Mouse (Mus musculus) effector memory CD4-positive, alpha-beta T cell, adult 5 months (primary cell): ENCODE results near the gene Dlk2. TPM values are rescaled to one million over a fixed set of nuclear protein-coding genes. Genes with fewer than 3 reads are reported as not detected.

Experiments used
- polyA plus RNA-seq: library from polyadenylated mRNA; unstranded; fragments of 100-300 nt; shearing (Covaris generic); gene quantifications from one replicate; pipeline ENCODE4 v1.2.1, GENCODE M21; 2017

The Dlk2 gene
- 0.62 TPM for polyA plus RNA-seq

GRCm38 (mm10) chr17:46297364-46298219 lies at the start of gene Dlk2:
Dlk2 (plus strand) TSS chr17:46297421.

DNA sequence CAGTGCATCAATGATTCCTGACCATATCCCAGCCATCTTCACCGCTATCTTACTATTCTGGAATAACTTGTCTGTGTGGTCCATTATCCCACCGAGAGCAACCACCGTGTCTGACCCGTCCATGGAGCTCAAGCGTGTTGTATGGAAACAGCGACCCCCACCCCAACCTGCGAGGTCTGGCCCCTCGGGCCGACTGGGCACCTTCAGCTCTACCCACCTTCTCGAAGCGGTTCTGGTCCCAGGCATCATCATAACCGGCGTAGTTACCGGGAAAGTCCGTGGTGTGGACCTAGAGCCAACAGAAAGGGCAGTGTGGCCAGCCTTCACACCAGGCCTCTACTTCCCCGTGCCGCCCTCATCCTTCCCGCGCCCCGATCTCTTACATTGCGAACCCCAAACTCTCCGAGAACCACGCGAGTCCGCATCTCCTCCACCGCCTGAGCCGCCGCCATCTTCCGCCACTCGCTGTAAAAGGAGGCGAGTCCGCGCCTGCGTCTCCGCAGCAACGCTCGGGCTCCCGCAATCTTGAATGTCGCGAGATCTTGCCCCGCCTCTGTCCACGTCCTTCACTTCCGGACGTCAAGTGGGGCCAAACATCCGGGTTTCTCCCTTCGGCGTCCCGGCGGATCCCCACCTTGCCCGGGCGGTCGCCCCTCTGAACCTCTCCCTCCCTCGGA lies 49.6 kb upstream of the Dlk2 start, which contains the start of the genes Polr1c and Yipf3:
Polr1c (minus strand) TSS at position 543 of the 677 bp plus-strand sequence.
Yipf3 (plus strand) TSS at position 569 of the 677 bp plus-strand sequence.

DNA sequence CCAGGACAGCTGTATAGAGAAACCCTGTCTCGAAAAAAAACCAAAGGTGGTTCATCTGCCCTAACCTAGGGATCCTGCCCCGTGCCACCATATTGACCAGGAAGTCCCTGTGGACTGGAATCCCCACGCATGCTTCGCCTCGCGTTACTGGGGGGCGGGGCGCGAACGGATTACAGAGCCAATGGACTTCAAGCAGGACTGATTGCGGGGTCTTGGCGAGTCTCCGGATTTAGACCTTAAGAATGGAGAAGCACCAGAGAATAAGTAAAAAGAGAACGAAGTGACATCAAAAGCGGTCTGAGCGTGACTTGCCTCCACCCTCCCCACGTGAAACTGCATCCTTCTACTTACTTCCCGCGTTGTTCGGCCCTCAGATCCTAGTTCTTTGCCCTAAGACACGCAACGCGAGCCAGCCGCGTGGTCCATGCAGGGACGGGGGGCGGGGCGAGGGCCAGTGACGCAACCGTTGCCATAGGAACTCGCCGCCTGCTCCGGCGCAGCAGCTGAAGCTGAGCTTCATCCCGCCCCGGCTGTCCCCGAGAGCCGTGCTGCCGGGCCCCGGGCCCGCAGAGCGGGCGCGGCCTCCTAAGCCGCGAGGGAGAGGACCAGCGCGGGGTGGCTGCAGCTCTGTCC lies 43.7 kb upstream of the Dlk2 start, which contains the start of gene Lrrc73:
Lrrc73 (plus strand) TSS at position 80 of the 633 bp plus-strand sequence.

GRCm38 (mm10) chr17:46282483-46283123 lies 14.6 kb upstream of the Dlk2 start, which contains the start of gene Tjap1:
Tjap1 (minus strand) TSS chr17:46283026.

GRCm38 (mm10) chr17:46327906-46328534 lies 30.8 kb downstream of the Dlk2 start, which contains the start of gene Abcc10:
Abcc10 (minus strand) TSS chr17:46328352.

Other genes with a start within 250 kb of the Dlk2 start
- gene Mrps18a, start 186.4 kb upstream of the Dlk2 start, polyA plus RNA-seq, result 62.7 TPM
- gene Rsph9, start 153.2 kb upstream of the Dlk2 start, polyA plus RNA-seq, result not detected
- 31.5 TPM for gene Mad2l1bp, start 143.9 kb upstream of the Dlk2 start, polyA plus RNA-seq
- 66.2 TPM for gene Gtpbp2, start 136.4 kb upstream of the Dlk2 start, polyA plus RNA-seq
- gene Polh, start 94.8 kb upstream of the Dlk2 start, polyA plus RNA-seq, result 4.1 TPM
- 25.6 TPM for gene Xpo5, start 94.6 kb upstream of the Dlk2 start, polyA plus RNA-seq
- 63.9 TPM for gene Polr1c, start 49.4 kb upstream of the Dlk2 start, polyA plus RNA-seq
- 135 TPM for gene Yipf3, start 49.3 kb upstream of the Dlk2 start, polyA plus RNA-seq
- not detected for gene Lrrc73, start 43.9 kb upstream of the Dlk2 start, polyA plus RNA-seq
- gene Tjap1, start 14.4 kb upstream of the Dlk2 start, polyA plus RNA-seq, result 41.4 TPM
- gene Abcc10, start 30.9 kb downstream of the Dlk2 start, polyA plus RNA-seq, result 6.4 TPM
- gene Zfp318, start 86.3 kb downstream of the Dlk2 start, polyA plus RNA-seq, result 9.9 TPM
- not detected for gene Crip3, start 131.5 kb downstream of the Dlk2 start, polyA plus RNA-seq
- not detected for gene Slc22a7, start 141.0 kb downstream of the Dlk2 start, polyA plus RNA-seq
- 0.40 TPM for gene Ttbk1, start 190.3 kb downstream of the Dlk2 start, polyA plus RNA-seq
- gene Dnph1, start 199.3 kb downstream of the Dlk2 start, polyA plus RNA-seq, result not detected
- gene Cul9, start 249.0 kb downstream of the Dlk2 start, polyA plus RNA-seq, result 6.6 TPM